Mouse (Mus musculus) layer of hippocampus, postnatal 14 days (tissue): ENCODE results near the gene Agap3. TPM values are rescaled to one million over a fixed set of nuclear protein-coding genes. Genes with fewer than 3 reads are reported as not detected.

Source experiments
- DNase-seq, 2 experiments: peaks; one replicate each; pipeline ENCODE4 v3.0.0; 2021 to 2022; ENCODE audit warnings: low spot score in 2 of 2, mixed read lengths in 1 of 2
- total RNA-seq, 2 experiments: library from RNA; stranded (reverse); gene quantifications; 2 replicates each; pipeline ENCODE4 v1.2.3; 2021

Gene Agap3
- total RNA-seq, 2 experiments from 2014 or later, result 540 to 568 TPM

DNA sequence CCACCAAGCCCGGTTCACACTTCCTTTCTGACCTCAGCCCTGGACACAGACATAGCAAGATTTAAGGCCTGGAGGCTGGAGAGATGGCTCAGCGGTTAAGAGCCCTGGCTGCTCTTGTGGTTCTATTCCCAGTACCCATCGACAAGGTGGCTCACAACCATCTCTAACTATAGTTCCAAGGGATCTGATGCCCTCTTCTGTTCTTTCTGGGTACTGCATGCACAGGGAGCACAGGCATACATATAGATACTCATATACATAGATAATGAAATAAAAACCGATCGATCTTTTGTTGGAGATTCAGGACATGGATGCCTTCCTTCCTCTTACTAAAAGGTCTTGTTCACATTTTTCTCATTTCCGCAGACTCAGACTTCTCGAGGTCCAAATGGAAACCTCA is 56.4 kb downstream of the Agap3 start:
- no peak for DNase-seq

DNA sequence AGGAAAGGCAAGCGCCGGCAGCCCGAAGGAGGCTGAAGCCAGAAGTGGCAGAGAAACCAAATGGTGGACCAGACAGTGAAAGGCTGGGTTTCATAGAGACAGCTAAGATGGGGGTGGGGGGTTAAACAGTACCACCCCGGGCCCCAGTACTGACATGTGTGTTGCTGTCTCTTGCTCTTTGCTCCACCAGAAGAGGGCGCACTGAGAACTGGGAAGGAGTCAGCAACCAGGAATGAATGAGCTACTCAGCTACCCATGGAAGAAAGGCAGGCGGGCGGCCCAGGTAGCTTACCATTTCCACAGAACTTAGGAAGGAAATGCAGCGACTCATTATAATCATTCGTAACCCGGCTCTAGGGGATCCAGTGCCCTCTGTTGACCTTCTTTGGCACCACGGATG is 58.7 kb downstream of the Agap3 start:
- no peak for DNase-seq

DNA sequence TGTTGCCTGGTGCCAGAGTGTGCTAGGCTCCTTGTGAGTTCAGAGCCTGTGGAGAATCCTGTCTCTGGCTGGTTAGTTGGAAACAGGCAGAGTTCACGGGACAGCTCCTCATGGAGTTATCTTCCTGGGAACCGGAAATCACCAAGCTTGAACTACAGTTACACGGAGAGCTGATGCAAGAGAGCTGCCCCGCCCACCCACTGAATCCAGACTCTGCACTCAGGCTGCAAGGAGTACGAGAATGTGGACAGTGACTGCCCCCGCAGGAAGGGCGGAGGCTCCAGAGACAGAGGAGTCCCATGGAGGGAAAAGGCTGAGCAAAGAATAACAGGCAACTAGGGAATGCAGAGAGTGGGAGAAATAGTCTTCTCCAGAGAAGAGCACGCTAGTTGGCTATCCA is 60.3 kb downstream of the Agap3 start:
- DNase-seq, result no peak

DNA sequence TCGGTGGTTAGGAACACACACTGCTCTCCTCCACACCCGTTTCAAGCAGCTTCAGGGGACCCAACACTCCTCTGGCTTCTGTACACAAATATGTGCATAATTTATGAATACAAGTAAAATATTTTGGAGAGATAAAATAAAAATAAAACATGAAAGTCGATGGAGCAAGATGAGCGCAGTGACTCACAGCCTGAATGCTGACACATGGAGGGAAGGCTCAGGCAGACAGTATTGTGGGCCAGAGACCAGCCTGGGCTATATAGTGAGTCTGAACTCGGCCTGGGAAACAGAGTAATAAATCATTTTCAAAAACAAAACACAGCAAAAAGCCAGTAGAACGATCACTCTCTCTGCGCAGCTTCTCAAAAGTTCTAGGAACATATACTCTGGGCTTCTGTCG is 69.4 kb downstream of the Agap3 start:
- DNase-seq, result no peak

DNA sequence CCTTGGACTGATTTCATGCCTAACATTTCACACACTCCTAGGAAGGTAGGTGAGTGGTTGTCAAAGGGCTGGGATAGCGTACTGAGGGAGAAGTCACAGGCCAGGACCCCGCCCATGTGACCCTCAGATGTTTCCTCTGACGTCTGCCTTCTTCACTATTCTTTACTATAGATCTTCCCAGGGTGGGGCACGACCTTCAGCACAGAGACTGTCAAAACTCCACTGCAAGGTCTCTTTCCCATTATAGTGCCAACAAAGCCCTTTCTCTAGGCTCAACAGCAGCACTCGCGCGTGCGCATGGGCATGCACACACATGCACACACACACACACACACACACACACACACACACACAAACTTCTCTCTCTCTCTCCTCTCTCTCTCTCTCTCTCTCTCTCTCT is 71.8 kb downstream of the Agap3 start:
- no peak for DNase-seq

DNA sequence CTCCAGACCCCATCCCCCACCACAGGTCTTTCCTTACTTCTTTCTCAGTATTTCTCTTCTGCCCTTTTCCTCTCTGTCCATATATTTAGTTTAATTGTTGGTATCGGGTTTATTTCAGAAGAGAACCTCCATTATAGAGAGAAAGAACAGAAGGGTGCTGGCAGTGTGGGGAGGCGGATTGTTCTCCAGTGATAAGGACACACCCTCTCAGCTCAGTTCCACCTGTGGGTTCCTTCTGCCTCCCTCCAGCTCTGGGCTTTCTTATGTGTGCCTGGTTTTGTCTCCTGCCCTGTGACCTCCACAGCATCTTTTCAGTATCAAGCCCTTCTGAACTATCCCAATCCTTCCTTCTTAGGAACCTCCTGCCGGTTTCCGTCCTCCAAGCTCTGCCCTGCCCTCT is 72.5 kb downstream of the Agap3 start:
- DNase-seq, result no peak

DNA sequence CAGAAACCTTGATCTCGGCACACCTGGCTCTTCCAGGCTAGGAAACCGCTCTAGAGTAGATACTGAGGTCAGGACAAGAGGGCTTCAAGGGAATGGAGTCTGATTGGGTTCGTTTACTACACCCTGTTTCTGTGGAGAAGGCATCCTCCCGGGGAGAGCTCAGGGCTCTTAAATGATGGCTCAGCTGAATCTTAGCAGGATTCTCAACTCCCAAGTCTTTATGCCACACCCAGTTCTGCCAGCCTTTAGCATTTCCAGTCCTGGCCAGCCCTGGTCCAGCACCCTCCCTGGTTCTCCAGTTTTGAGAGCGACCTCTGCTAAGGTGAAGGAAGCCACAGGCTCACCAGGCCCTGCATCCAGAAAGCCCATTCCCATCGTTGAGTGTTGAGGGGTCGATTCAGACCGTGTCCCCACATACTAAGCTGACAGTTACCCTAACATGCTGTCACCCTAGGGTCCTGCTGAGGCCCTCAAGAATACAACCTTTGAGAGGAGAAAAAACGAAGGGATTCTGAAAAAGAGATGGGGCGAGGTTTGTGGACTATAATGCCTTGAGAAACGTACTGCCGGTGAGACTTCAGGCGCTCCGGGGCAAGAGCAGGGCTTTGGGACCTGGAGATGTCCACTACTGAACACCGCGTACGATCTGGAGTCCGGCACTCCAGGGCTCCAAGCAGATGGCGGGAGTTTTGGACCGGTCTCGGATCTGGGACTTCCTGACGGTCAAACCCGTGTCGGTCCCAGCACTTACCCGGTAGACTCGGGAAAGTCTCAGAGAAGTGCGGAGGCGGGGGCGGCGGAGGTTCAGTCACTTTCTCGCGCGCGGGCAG is 73.6 kb downstream of the Agap3 start:
- no peak for DNase-seq

DNA sequence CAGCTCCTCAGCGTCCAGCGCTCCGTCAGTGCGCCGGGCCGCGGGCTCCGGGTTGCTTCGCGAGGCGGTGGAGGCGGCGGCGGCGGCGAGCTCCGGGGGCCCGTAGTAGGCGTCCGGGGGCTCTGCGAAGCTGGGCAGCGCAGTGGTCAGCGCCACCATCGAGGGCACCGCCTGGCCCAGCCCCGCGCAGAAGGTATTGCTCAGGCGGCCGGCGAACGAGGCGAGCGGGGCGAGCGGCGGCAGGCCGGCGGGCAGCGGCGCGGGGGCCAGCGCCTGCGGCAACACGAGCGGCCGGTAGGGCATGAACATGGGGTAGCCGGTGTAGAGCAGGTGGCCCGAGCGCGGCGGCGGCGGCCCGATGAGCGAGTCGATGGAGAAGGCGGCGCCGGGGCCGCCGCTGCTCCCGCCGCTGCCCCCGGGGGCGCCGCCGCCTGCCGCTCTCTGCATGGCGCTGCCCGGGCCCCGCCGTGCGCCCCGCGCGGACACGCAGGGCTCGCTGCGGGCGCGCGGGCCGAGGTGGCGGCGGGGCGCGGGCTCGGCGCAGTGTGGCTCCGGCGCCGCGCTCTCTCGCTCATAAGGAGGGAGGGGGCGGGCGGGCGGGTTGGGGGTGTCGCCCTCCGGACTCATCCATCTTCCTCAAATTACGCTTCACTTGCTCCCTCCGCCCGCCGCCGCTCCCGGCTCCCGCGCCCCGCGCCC is 74.4 kb downstream of the Agap3 start:
- no peak for DNase-seq

DNA sequence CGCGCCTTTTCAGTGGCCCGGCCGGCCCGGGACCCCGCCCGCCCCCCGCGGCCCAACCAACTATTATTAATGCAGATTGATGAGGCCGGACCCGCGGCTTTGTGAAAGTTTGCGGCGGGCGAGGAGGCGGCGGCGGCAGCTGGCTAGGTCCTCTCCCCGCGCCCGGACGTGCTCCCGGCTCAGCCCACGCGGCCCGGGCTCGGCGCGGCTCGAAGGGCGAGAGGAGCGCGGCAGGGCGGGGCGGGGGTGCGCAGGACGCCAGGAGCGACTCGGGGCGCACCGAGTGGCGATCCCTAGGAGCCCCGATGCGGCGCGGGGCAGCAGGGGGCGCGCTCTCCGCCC is 74.9 kb downstream of the Agap3 start, which contains the start of gene Gbx1:
Gbx1 (minus strand) TSS at position 314 of the 342 bp plus-strand sequence.
- no peak for DNase-seq

DNA sequence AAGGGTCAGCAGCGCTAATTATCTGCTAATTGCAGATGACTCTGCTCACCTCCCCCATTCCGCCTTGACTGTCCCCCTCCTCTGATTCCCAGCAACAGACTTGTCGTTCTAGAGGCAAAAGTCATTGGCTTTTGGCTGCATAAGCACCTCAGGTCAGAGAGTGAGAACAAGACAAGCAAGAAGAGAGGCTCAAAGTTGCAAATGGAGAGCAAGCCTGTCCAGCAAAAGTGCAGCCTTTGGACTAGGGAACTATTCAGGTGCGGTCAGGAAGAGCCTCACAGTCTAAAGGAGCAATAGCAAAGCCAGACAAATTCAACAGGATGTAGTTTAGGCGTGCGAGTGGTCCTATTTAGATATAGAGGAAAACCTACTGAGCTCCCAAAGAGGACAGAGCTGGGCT is 75.8 kb downstream of the Agap3 start:
- DNase-seq, result no peak

DNA sequence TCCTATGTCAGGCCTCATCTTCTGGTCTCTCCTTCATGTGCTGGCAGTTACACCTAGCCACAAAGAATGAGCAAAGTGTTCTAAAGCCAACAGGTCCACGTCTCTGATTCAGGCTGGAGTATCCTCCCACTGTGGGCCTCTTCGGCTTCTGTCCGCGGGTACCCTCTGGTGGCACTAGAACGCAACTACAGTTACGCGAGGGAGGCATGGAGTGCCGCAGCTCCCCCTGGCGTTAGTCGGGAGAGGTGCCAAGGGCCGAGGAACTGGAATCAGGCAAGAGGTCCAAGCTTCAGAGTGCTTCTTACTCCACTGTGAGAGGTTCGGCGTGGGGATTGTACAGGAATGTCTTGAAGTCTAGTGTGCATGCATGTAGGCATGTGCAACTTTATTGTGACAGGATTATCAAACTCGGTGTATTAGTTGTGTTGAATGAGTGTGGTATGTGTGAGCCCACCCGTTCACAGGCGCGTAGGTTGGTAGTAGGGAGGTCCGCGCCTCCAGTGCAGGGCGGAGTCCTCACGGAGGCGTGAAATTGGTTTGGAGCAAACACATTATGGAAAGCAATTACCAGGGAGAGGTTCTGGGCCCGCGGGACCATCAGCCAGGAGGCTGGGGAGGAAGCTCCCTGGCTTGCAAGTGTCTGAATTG is 78.2 kb downstream of the Agap3 start:
- DNase-seq, result peak; percentile 94 to 95

DNA sequence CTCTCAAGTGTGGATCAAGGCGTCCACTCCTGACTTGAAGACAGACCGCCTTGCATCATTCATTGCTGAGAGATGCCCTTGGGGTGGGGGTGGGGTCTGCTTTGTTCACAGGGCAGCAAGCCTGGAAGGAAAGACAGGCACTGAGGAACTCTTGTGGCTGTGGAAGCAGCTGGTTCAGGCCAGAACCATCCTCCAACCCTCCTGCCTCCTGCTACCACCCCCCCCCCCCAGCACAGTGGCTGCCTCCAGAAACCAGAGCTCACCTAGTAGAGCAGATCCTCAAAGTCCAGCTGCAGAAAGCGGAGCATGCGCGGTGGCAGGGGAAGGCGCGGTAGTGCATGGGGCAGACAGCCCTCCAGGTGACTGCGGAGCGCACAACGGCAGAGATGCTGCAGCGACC is 81.4 kb downstream of the Agap3 start:
- no peak for DNase-seq

DNA sequence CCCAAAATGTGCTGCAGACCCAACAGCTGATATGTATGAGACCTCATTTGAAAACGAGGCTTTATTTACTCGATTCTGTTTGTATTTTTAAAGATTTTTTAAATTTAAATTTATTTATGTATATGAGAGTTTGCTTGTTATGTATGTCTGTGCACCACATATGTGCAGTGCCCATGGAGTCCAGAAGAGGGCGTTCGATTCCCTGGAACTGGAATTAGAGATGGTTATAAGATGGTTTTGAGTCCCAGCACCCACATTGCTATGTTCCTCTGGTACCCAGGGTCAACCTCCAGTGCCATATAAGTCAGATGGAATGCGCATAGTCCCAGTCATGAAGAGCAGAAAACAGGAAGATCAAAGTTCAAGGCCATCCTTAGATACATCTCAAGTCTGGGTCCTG is 82.3 kb downstream of the Agap3 start:
- DNase-seq, result no peak

DNA sequence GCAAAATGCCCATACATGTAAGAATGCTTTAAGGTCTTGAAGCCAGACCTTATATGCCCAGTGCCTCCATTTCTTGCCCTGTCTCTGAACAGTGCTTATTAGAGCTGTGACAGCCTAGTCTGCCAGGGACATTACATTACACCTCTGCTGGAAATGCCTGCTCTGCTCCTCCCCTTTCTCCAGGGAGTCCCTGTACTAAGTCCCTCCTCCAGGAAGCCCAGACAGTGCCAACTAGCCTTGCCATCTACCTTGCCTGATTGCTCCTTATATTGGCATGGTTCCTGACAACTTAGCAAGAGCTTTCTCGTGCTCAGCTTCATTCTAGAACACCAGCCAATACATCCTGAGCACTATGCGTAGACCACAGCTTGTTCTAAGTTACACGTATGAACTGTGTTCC is 83.8 kb downstream of the Agap3 start:
- DNase-seq, result no peak

DNA sequence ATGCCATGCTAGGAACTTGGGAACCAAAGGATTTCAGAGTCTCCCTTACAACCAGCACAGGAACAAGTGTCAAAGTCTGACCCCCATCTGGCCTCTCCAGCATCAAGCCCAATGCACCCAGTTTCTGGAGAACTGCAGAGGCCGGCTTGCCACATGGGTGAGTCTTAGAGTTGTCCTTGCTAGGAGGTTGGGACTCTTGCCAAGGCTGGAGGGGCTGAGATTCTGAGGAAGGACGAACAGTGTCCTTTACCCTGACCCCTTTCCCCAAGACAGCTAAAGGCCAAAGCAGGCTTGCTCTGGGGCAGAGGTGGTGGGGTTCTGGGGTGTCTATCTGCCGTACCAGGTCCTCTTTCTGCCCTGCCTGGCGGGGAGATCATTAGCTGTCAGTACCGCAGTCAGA is 84.5 kb downstream of the Agap3 start:
- no peak for DNase-seq

DNA sequence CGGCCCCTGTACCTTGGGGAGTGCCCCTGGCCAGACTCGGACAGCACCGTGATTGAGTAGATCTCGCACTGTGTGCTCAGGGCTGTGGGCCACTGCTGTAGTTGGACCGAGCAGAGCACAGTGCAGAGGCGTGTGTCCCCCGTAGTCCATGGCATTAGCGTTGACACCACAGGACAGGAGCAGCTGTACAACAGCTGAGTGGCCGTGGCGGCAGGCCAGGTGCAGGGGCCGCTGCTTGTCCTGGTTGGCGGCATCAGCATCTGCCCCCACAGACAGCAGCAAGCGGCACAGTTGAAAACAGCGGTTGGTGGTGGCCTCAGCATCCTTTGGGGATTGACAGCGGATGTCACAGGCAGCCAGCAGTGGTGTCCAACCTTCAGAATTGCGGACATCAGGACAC is 85.6 kb downstream of the Agap3 start:
- DNase-seq, result no peak

DNA sequence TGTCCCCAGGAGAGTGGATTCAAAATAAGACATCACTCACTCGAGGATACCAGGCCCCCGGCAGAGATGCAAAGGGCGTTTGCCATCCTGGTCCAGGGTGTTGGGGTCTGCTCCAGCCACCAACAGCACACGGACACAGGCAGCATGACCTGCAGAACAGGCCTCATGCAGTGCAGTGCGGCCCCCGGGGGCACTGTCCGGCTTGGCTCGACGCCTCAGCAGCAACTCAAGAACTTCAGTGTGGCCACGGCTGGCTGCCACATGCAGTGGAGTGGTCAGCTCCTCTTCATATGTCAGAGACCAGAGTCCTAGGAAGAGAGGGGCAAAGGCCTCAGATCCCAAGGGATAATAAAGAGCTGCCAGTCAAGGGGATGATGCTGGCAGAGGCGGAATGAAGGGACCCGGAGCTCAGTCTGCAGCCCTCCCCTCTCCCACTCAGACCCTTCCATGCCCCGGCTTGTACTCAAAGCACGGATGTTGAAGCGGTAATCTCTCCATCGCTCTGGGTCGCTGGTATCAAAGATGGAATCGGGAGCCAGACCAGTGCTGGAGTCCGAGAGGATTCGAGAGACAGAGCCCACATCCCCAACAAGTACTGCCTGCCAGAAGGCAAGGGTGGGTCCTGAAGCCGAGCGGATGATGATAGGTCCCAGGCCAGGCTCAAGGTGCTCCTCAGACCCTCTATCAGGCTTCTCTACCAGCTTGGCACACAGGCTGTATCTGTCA is 87.8 kb downstream of the Agap3 start:
- no peak for DNase-seq

DNA sequence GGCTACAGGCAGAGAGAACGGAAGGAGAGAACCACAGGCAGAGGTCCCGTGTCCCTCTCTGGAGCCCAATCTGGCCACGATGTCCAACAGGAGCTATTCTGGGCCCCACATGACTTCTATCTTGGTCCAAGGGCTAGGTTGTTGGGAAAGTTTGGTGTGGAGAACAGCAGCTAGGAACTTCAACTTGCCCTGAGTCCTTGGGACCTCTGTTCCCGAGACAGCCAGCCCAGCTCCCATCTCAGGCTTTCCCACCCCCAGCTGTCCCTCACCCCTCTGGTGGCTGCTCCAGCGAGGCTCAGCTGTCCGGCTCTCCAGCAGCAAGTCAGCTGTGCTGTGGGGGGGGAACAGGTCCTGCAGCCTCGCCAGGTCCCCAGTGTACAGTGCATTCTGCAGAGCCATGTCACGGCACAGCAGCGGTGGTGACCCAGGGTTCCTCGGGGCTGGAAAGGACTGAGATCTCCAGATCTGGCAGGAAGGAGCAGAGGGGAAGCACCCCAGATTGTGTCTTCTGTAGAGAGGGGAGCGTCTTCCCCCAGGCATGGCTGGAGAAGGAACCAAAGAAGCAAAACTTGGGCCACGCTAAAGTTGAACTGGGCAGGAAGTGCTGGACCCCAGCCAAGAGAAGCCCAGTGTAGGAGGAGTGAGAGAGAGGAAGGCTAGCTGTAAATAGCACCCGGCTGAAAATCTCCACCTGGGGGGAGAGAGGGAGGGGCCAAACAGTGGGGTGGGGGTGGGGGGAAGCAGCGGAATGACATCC is 88.6 kb downstream of the Agap3 start, which contains the start of gene Asb10:
Asb10 (minus strand) TSS at position 592 of the 757 bp plus-strand sequence.
- DNase-seq, result peak in 1 of 2 experiments; percentile 34

DNA sequence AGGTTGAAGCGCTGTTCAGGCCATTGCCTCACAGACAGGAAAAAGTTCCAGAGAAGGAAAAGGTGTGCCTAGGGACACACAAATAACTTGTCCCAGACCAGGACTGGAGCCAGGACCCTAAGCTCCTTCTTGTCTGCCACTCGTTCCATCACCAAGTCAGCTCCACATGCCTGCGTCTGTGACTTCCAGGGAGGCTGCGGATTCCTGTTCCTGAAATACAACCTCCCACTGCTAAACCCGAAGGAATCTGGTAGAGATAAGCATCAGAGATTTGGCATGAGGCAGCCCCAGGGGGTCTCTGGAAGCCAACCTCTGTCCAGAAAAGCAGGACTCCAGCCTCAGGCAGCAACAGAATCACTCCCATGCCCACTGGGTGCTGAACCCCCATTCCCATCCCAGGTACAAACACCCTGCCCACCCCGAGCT is 89.2 kb downstream of the Agap3 start:
- DNase-seq, result no peak

DNA sequence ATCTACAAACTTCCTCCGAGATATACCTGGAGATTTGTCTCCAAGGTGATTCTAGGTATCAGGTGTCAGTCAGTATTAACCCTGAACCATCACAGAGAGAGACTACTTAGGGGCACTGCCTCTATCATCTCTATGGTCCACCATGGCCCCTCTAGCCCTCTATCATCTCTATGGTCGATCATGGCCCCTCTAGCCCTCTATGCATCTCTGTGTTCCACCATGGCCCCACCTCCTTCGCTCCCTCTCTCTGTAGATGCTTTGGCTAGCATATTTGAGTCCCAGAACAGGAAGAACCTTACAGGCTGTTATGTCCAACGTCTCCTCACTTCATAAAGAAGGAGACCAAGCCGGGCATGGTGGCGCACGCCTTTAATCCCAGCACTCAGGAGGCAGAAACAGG is 90.7 kb downstream of the Agap3 start:
- DNase-seq, result no peak
